Mouse (Mus musculus) midbrain, postnatal 0 days (tissue): ENCODE data around the gene Rad51b. TPM values are rescaled to one million over a fixed set of nuclear protein-coding genes. Genes with fewer than 3 reads are reported as not detected.

Experiments used
- ATAC-seq: fragments of 200-750 bp; cut with Nextera tagmentation; 2 replicates; pipeline ENCODE4 v1.8.0; 2017; ENCODE audit warnings: moderate number of reproducible peaks, mild to moderate bottlenecking, moderate TSS enrichment, moderate library complexity; ENCODE audit not compliant: low FRiP score
- DNase-seq: peaks from one replicate; pipeline ENCODE4 v3.0.0-alpha.2; 2015; ENCODE audit warnings: low spot score
- H3K27ac ChIP-seq: fragments of 300-500 bp; sonication (generic); 2 replicates; pipeline ENCODE4 v1.5.1; 2014; ENCODE audit warnings: low read depth, mild to moderate bottlenecking, low read length, mixed read lengths
- H3K27me3 ChIP-seq: fragments of 300-500 bp; sonication (generic); 2 replicates; pipeline ENCODE4 v1.6.1; 2014; ENCODE audit warnings: low read length, control low read depth, mixed read lengths; ENCODE audit not compliant: insufficient read depth
- H3K36me3 ChIP-seq: fragments of 300-500 bp; sonication (generic); 2 replicates; pipeline ENCODE4 v1.6.1; 2014; ENCODE audit warnings: low read length, control low read depth, mixed read lengths; ENCODE audit not compliant: insufficient read depth
- H3K4me1 ChIP-seq: fragments of 300-500 bp; sonication (generic); 2 replicates; pipeline ENCODE4 v1.6.1; 2014; ENCODE audit warnings: mild to moderate bottlenecking, control low read depth, antibody characterized with exemption, low read length, mixed read lengths; ENCODE audit not compliant: insufficient read depth
- H3K4me2 ChIP-seq: fragments of 300-500 bp; sonication (generic); 2 replicates; pipeline ENCODE4 v1.6.1; 2014; ENCODE audit warnings: low read depth, mild to moderate bottlenecking, low read length, mixed read lengths; ENCODE audit not compliant: poor library complexity, severe bottlenecking
- H3K4me3 ChIP-seq: fragments of 300-500 bp; sonication (generic); 2 replicates; pipeline ENCODE4 v1.5.1; 2014; ENCODE audit warnings: low read depth, mild to moderate bottlenecking, low read length, moderate library complexity
- H3K9ac ChIP-seq: fragments of 300-500 bp; sonication (generic); replicated peaks from 2 replicates; pipeline ENCODE4 v1.6.1; 2014; ENCODE audit warnings: mild to moderate bottlenecking, low read length, moderate library complexity, mixed read lengths; ENCODE audit not compliant: poor library complexity, severe bottlenecking
- H3K9me3 ChIP-seq: fragments of 300-500 bp; sonication (generic); 2 replicates; pipeline ENCODE4 v1.6.1; 2016; ENCODE audit warnings: low read length, control low read depth
- CTCF ChIP-seq: IDR thresholded peaks from 2 replicates; pipeline ENCODE4 v1.5.1; 2016; ENCODE audit warnings: antibody characterized with exemption, mild to moderate bottlenecking
- WGBS: fragments of 180-500 bp; shearing (Covaris S2); extraction: QIAGEN DNeasy Blood & Tissue Kit; methylation state at CpG from one replicate; pipeline ENCODE4 v1.1.7; 2014; 5-methylcytosine and 5-hydroxymethylcytosine counted together
- polyA plus RNA-seq: library from polyadenylated mRNA; unstranded; fragments of >200 nt; fragmentation: Nextera tagmentation; extraction: Ambion mirVana; gene quantifications from 2 replicates; pipeline ENCODE4 v1.2.1, GENCODE M21; 2015
- total RNA-seq: library from RNA; depleted of rRNA; stranded (reverse); fragments of >200 nt; gene quantifications from 2 replicates; pipeline ENCODE4 v1.2.3, GENCODE M21; 2014

The Rad51b gene
- total and polyA plus RNA-seq, 2 experiments from 2014 or later: 0.22 to 0.74 TPM

GRCm38 (mm10) chr12:79492613-79493012, 195.5 kb downstream of the Rad51b start:
- Histone ChIP-seq H3K4me2 (no peak overlapping the region), H3K4me3 (no peak overlapping the region), H3K4me1 (no peaks in the 10 kb centered on the region), H3K9ac (no peak overlapping the region), H3K36me3 (no peaks in the 10 kb centered on the region), H3K27me3 (no peaks in the 10 kb centered on the region), H3K9me3 (no peaks in the 10 kb centered on the region), H3K27ac (no peak overlapping the region)
- no peak for ATAC-seq
- WGBS: 94% methylated on average over 4 of the region's 4 CpGs
- no peak for DNase-seq
- TF ChIP-seq CTCF: no peak

- Histone ChIP-seq H3K27me3 (no peaks in the 10 kb centered on the region), H3K9me3 (no peaks in the 10 kb centered on the region), H3K4me1 (no peaks in the 10 kb centered on the region), H3K4me2 (no peak overlapping the region), H3K36me3 (no peaks in the 10 kb centered on the region), H3K9ac (no peak overlapping the region), H3K4me3 (no peak overlapping the region), H3K27ac (no peak overlapping the region)
- 76% methylated on average over 2 of the region's 2 CpGs for WGBS
- DNase-seq (no peak), ATAC-seq (no peak)
- no peak for TF ChIP-seq CTCF
Measured at GRCm38 (mm10) chr12:79493481-79493880, 196.4 kb downstream of the Rad51b start.

GRCm38 (mm10) chr12:79498326-79498725, 201.2 kb downstream of the Rad51b start:
- ATAC-seq (no peak), DNase-seq (no peak)
- H3K27ac ChIP-seq: no peak overlapping the region
- no peaks in the 10 kb centered on the region for H3K27me3 ChIP-seq
- no peak overlapping the region for H3K9ac ChIP-seq
- H3K9me3 ChIP-seq: no peaks in the 10 kb centered on the region
- no peaks in the 10 kb centered on the region for H3K4me1 ChIP-seq
- no peak for TF ChIP-seq CTCF
- 69% methylated on average over 1 of the region's 1 CpGs for whole genome bisulfite sequencing
- no peak overlapping the region for H3K4me2 ChIP-seq
- H3K4me3 ChIP-seq: no peak overlapping the region
- no peaks in the 10 kb centered on the region for H3K36me3 ChIP-seq

- DNase-seq (no peak), ATAC-seq (no peak)
- Histone ChIP-seq H3K9me3 (no peaks in the 10 kb centered on the region), H3K36me3 (no peaks in the 10 kb centered on the region), H3K4me1 (no peaks in the 10 kb centered on the region), H3K27me3 (no peaks in the 10 kb centered on the region), H3K9ac (no peak overlapping the region), H3K27ac (no peak overlapping the region), H3K4me3 (no peak overlapping the region), H3K4me2 (no peak overlapping the region)
- no peak for TF ChIP-seq CTCF
- 94% methylated on average over 5 of the region's 5 CpGs for WGBS
Measured at GRCm38 (mm10) chr12:79499809-79500208, 202.7 kb downstream of the Rad51b start.

- ATAC-seq (no peak), DNase-seq (no peak)
- Histone ChIP-seq H3K4me2 (no peak overlapping the region), H3K4me3 (no peak overlapping the region), H3K27ac (no peak overlapping the region), H3K4me1 (0 out of 2 replicates have a peak, but pooled peaks cover 4% of the 10 kb centered on the region), H3K36me3 (no peaks in the 10 kb centered on the region), H3K9me3 (no peaks in the 10 kb centered on the region), H3K27me3 (no peaks in the 10 kb centered on the region), H3K9ac (no peak overlapping the region)
- 81% methylated on average over 3 of the region's 3 CpGs for WGBS
- no peak for TF ChIP-seq CTCF
Measured at GRCm38 (mm10) chr12:79501877-79502276, 204.8 kb downstream of the Rad51b start.

- H3K9ac ChIP-seq: no peak overlapping the region
- ATAC-seq (no peak), DNase-seq (no peak)
- no peaks in the 10 kb centered on the region for H3K27me3 ChIP-seq
- no peaks in the 10 kb centered on the region for H3K9me3 ChIP-seq
- 78% methylated on average over 11 of the region's 11 CpGs for WGBS
- H3K4me2 ChIP-seq: no peak overlapping the region
- H3K36me3 ChIP-seq: no peaks in the 10 kb centered on the region
- H3K27ac ChIP-seq: no peak overlapping the region
- H3K4me1 ChIP-seq: 0 out of 2 replicates have a peak, but pooled peaks cover 7% of the 10 kb centered on the region
- TF ChIP-seq CTCF: no peak
- no peak overlapping the region for H3K4me3 ChIP-seq
Measured at GRCm38 (mm10) chr12:79502862-79503581, 205.9 kb downstream of the Rad51b start.
